Mouse (Mus musculus) cerebellum, adult 8-10 months (tissue): ENCODE results near the gene Ccdc149.

Source experiments
- DNase-seq: peaks from one replicate; pipeline ENCODE4 v3.0.0; 2022

Gene Ccdc149

GRCm38 (mm10) chr5:52367866-52368840 lies 103.2 kb downstream of the Ccdc149 start:
- DNase-seq = no peak

GRCm38 (mm10) chr5:52366661-52367060 lies 104.7 kb downstream of the Ccdc149 start:
- no peak for DNase-seq

GRCm38 (mm10) chr5:52365930-52366329 lies 105.4 kb downstream of the Ccdc149 start:
- no peak for DNase-seq

- no peak for DNase-seq
These were observed 106.8 kb downstream of the Ccdc149 start for GRCm38 (mm10) chr5:52364521-52364920.

GRCm38 (mm10) chr5:52363468-52364150 lies 107.7 kb downstream of the Ccdc149 start, which contains the start of gene Sod3:
TSS of gene Sod3 (plus strand) at chr5:52363791.
- DNase-seq = no peak

- DNase-seq = no peak
These were observed 108.4 kb downstream of the Ccdc149 start for GRCm38 (mm10) chr5:52362776-52363467.

- DNase-seq = no peak
These were observed 110.9 kb downstream of the Ccdc149 start for GRCm38 (mm10) chr5:52360286-52361049.

GRCm38 (mm10) chr5:52358120-52358519 lies 113.2 kb downstream of the Ccdc149 start:
- DNase-seq = no peak

- no peak for DNase-seq
These were observed 114.1 kb downstream of the Ccdc149 start for GRCm38 (mm10) chr5:52357175-52357754.

- no peak for DNase-seq
These were observed 115.7 kb downstream of the Ccdc149 start for GRCm38 (mm10) chr5:52355612-52356011.

- DNase-seq = no peak
These were observed 116.9 kb downstream of the Ccdc149 start for GRCm38 (mm10) chr5:52354441-52354840.

GRCm38 (mm10) chr5:52352730-52353129 lies 118.6 kb downstream of the Ccdc149 start:
- no peak for DNase-seq

GRCm38 (mm10) chr5:52351561-52351960 lies 119.8 kb downstream of the Ccdc149 start:
- no peak for DNase-seq

- DNase-seq = no peak
These were observed 120.9 kb downstream of the Ccdc149 start for GRCm38 (mm10) chr5:52350451-52350850.

GRCm38 (mm10) chr5:52346890-52347289 lies 124.4 kb downstream of the Ccdc149 start:
- no peak for DNase-seq

GRCm38 (mm10) chr5:52339134-52339533 lies 132.2 kb downstream of the Ccdc149 start:
- DNase-seq = no peak

- no peak for DNase-seq
These were observed 135.7 kb downstream of the Ccdc149 start for GRCm38 (mm10) chr5:52335590-52335989.

GRCm38 (mm10) chr5:52332120-52332519 lies 139.2 kb downstream of the Ccdc149 start:
- DNase-seq = no peak
